Mouse (Mus musculus) liver, embryonic 14.5 days (tissue): ENCODE measurements around the gene Asb6.

ENCODE experiments used
- CTCF ChIP-seq: IDR thresholded peaks from 2 replicates; pipeline ENCODE4 v1.5.1; 2016; ENCODE audit warnings: antibody characterized with exemption, low read depth, control low read depth
- EP300 ChIP-seq: IDR thresholded peaks from 2 replicates; pipeline ENCODE4 v1.6.1; 2016; ENCODE audit warnings: antibody characterized with exemption, low read depth

DNA sequence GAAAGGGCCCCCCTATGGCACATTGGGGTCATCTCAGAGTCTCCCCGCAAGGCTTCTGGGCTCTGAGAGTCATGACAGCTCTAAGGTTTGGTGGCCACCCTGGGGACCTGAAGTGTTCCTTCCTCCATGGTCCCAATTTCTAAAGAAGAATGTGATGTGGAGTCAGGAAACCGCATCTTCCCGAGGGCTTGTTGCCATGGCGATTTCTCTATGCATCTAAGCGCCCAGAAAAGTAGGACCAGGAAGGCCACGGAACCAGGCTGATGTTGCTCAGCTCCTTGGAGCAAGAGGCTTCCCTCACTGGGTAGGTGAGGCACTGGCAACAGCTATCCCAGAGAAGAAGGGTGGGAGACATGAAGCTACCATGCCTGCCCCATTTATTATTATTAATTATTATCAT is 26.9 kb upstream of the Asb6 start:
- no peak for TF ChIP-seq CTCF
- TF ChIP-seq EP300: no peak
